Mouse (Mus musculus) bone marrow, adult 2 months (tissue): ENCODE results near the gene Fbxl19. TPM values are rescaled to one million over a fixed set of nuclear protein-coding genes. Genes with fewer than 3 reads are reported as not detected.

Experiments
- H3K27ac ChIP-seq: fragments of 200-500 bp; 2 replicates; pipeline ENCODE4 v1.5.1; 2012; ENCODE audit warnings: low read depth, mild to moderate bottlenecking, control low read depth, inconsistent platforms, low read length; ENCODE audit not compliant: control insufficient read depth, poor library complexity, insufficient read depth
- H3K4me1 ChIP-seq: fragments of 200-500 bp; 2 replicates; pipeline ENCODE4 v1.6.1; 2011; ENCODE audit warnings: low read length; ENCODE audit not compliant: control insufficient read depth, insufficient read depth
- H3K4me3 ChIP-seq: fragments of 200-500 bp; replicated peaks from 2 replicates; pipeline ENCODE3; 2011; ENCODE audit warnings: mild to moderate bottlenecking, low read depth, low read length, control low read depth; ENCODE audit not compliant: control insufficient read depth
- CTCF ChIP-seq: fragments of 200-500 bp; IDR thresholded peaks from 2 replicates; pipeline ENCODE4 v1.5.1; 2011; ENCODE audit warnings: low read length, control low read depth; ENCODE audit not compliant: control insufficient read depth, insufficient read depth
- POLR2A ChIP-seq: fragments of 200-500 bp; IDR thresholded peaks from 2 replicates; pipeline ENCODE4 v1.6.1; 2011; ENCODE audit warnings: low read depth, mild to moderate bottlenecking, control low read depth, low read length, borderline replicate concordance; ENCODE audit not compliant: control insufficient read depth
- WGBS: fragments of 180-500 bp; shearing (Covaris S2); methylation state at CpG from one replicate; pipeline ENCODE4 v1.1.7; 2018; 5-methylcytosine and 5-hydroxymethylcytosine counted together
- polyA plus RNA-seq: library from polyadenylated mRNA; stranded (reverse); fragments of >200 nt; gene quantifications from 2 replicates; pipeline ENCODE4 v1.2.4, GENCODE M21; 2011; ENCODE audit warnings: low replicate concordance; ENCODE audit not compliant: missing spikeins, insufficient read depth, insufficient read length

Gene Fbxl19
- polyA plus RNA-seq, 1 experiment: 23.0 TPM

GRCm38 (mm10) chr7:127745652-127746493 lies 1.5 kb downstream of the Fbxl19 start:
- H3K4me3 ChIP-seq: peak overlapping the region; percentile 95
- H3K27ac ChIP-seq: peak overlapping the region; percentile 83
- TF ChIP-seq CTCF (peak; percentile 9; the same call in 1 of the 2 replicates), POLR2A (peak; percentile 39; the same call in 1 of the 2 replicates)
- under 1% methylated on average over 39 of the region's 39 CpGs for WGBS
- no peaks in the 10 kb centered on the region for H3K4me1 ChIP-seq

GRCm38 (mm10) chr7:127746494-127747491 lies 2.5 kb downstream of the Fbxl19 start:
- Histone ChIP-seq H3K4me3 (no peak overlapping the region), H3K27ac (no peak overlapping the region), H3K4me1 (no peaks in the 10 kb centered on the region)
- TF ChIP-seq POLR2A (no peak), CTCF (no peak)
- WGBS: 3% methylated on average over 58 of the region's 62 CpGs

- Histone ChIP-seq H3K27ac (no peak overlapping the region), H3K4me3 (no peak overlapping the region), H3K4me1 (no peaks in the 10 kb centered on the region)
- TF ChIP-seq POLR2A: no peak
- TF ChIP-seq CTCF: no peak
- WGBS: 83% methylated on average over 6 of the region's 6 CpGs
These were observed 3.4 kb downstream of the Fbxl19 start for GRCm38 (mm10) chr7:127747559-127748234.

- Histone ChIP-seq H3K27ac (no peak overlapping the region), H3K4me1 (no peaks in the 10 kb centered on the region), H3K4me3 (no peak overlapping the region)
- WGBS: 95% methylated on average over 28 of the region's 28 CpGs
- TF ChIP-seq CTCF: no peak
- no peak for TF ChIP-seq POLR2A
These were observed 3.9 kb downstream of the Fbxl19 start for GRCm38 (mm10) chr7:127748235-127748560.

GRCm38 (mm10) chr7:127750131-127751127 lies 6.1 kb downstream of the Fbxl19 start:
- WGBS: 85% methylated on average over 19 of the region's 19 CpGs
- TF ChIP-seq CTCF (no peak), POLR2A (no peak)
- Histone ChIP-seq H3K27ac (no peak overlapping the region), H3K4me1 (no peaks in the 10 kb centered on the region), H3K4me3 (no peak overlapping the region)

- Histone ChIP-seq H3K27ac (no peak overlapping the region), H3K4me1 (no peaks in the 10 kb centered on the region), H3K4me3 (no peak overlapping the region)
- WGBS: 90% methylated on average over 5 of the region's 5 CpGs
- TF ChIP-seq POLR2A: no peak
- no peak for TF ChIP-seq CTCF
These were observed 7.3 kb downstream of the Fbxl19 start for GRCm38 (mm10) chr7:127751619-127752018.

GRCm38 (mm10) chr7:127752069-127752468 lies 7.7 kb downstream of the Fbxl19 start:
- Histone ChIP-seq H3K4me1 (no peaks in the 10 kb centered on the region), H3K27ac (no peak overlapping the region), H3K4me3 (no peak overlapping the region)
- TF ChIP-seq CTCF (no peak), POLR2A (no peak)
- WGBS: 93% methylated on average over 27 of the region's 27 CpGs
